Mouse (Mus musculus): ENCODE data around the gene Slc35e3. TPM values are rescaled to one million over a fixed set of nuclear protein-coding genes. Genes with fewer than 3 reads are reported as not detected.
"Not testable (repeated sequence)": the region's sequence is repeated elsewhere in the genome, so short reads cannot be mapped to it uniquely, and the experiment has no call there.

Slc35e3 gene
- total RNA-seq, 2 experiments from 2014 or later = 30.9 to 31.6 TPM

- no peak for DNase-seq (ENCODE audit: extremely low spot score in 1 of 2, low spot score in 2 of 2)
- intact Hi-C loops (cut with DNase I) = no loop called here
These were observed 8.4 kb upstream of the Slc35e3 start for GRCm38 (mm10) chr10:117754609-117754940.

- DNase-seq (ENCODE audit: extremely low spot score in 1 of 2, low spot score in 2 of 2) = no peak
- intact Hi-C loops (cut with DNase I) = no loop called here
These were observed 7.8 kb upstream of the Slc35e3 start for GRCm38 (mm10) chr10:117753711-117754608.

GRCm38 (mm10) chr10:117752851-117753647 lies 6.9 kb upstream of the Slc35e3 start:
- intact Hi-C loops (cut with DNase I) = no loop called here
- DNase-seq (ENCODE audit: extremely low spot score in 1 of 2, low spot score in 2 of 2) = no peak

- no peak for DNase-seq (ENCODE audit: extremely low spot score in 1 of 2, low spot score in 2 of 2)
These were observed 6.2 kb upstream of the Slc35e3 start for GRCm38 (mm10) chr10:117752304-117752821.

GRCm38 (mm10) chr10:117751744-117752143 lies 5.6 kb upstream of the Slc35e3 start:
- DNase-seq (ENCODE audit: extremely low spot score in 1 of 2, low spot score in 2 of 2) = no peak
- intact Hi-C loops (cut with DNase I) = no loop called here

More at GRCm38 (mm10) chr10:117752304-117752821, 6.2 kb upstream of the Slc35e3 start:
- intact Hi-C loops (cut with DNase I) = no loop called here

- no peak for DNase-seq (ENCODE audit: extremely low spot score in 1 of 2, low spot score in 2 of 2)
- intact Hi-C loops (cut with DNase I) = no loop called here
These were observed 5.1 kb upstream of the Slc35e3 start for GRCm38 (mm10) chr10:117751282-117751610.

- intact Hi-C loops (cut with DNase I) = no loop called here
- DNase-seq (ENCODE audit: extremely low spot score in 1 of 2, low spot score in 2 of 2) = no peak
These were observed 4.5 kb upstream of the Slc35e3 start for GRCm38 (mm10) chr10:117750529-117751281.

- intact Hi-C loops (cut with DNase I) = no loop called here
- DNase-seq (ENCODE audit: extremely low spot score in 1 of 2, low spot score in 2 of 2) = no peak
These were observed 3.7 kb upstream of the Slc35e3 start for GRCm38 (mm10) chr10:117749787-117750343.

GRCm38 (mm10) chr10:117749050-117749686 lies 3.0 kb upstream of the Slc35e3 start:
- intact Hi-C loops (cut with DNase I) = no loop called here
- no peak for DNase-seq (ENCODE audit: extremely low spot score in 1 of 2, low spot score in 2 of 2)

- DNase-seq (ENCODE audit: extremely low spot score in 1 of 2, low spot score in 2 of 2) = no peak
- intact Hi-C loops (cut with DNase I) = no loop called here
These were observed 2.3 kb upstream of the Slc35e3 start for GRCm38 (mm10) chr10:117748276-117749049.

GRCm38 (mm10) chr10:117747711-117748110 lies 1.5 kb upstream of the Slc35e3 start:
- no peak for DNase-seq (ENCODE audit: extremely low spot score in 1 of 2, low spot score in 2 of 2)
- intact Hi-C loops (cut with DNase I) = no loop called here

- DNase-seq (ENCODE audit: extremely low spot score in 1 of 2, low spot score in 2 of 2); intact Hi-C loops (cut with DNase I): not testable (repeated sequence)
These were observed 432 bp downstream of the Slc35e3 start for GRCm38 (mm10) chr10:117745570-117746296.

- DNase-seq (ENCODE audit: extremely low spot score in 1 of 2, low spot score in 2 of 2) = no peak
- intact Hi-C loops (cut with DNase I) = no loop called here
These were observed 2.2 kb downstream of the Slc35e3 start for GRCm38 (mm10) chr10:117743917-117744316.

GRCm38 (mm10) chr10:117743182-117743581 lies 3.0 kb downstream of the Slc35e3 start:
- intact Hi-C loops (cut with DNase I) = no loop called here
- DNase-seq (ENCODE audit: extremely low spot score in 1 of 2, low spot score in 2 of 2) = no peak

- intact Hi-C loops (cut with DNase I) = no loop called here
- no peak for DNase-seq (ENCODE audit: extremely low spot score in 1 of 2, low spot score in 2 of 2)
These were observed 3.5 kb downstream of the Slc35e3 start for GRCm38 (mm10) chr10:117742618-117743017.

- intact Hi-C loops (cut with DNase I) = no loop called here
- no peak for DNase-seq (ENCODE audit: extremely low spot score in 1 of 2, low spot score in 2 of 2)
These were observed 4.3 kb downstream of the Slc35e3 start for GRCm38 (mm10) chr10:117741698-117742475.

Data from left cerebral cortex, postnatal 10 days (tissue).